Mouse (Mus musculus): ENCODE data around the gene Fem1b. TPM values are rescaled to one million over a fixed set of nuclear protein-coding genes. Genes with fewer than 3 reads are reported as not detected.
"Not testable (repeated sequence)": the region's sequence is repeated elsewhere in the genome, so short reads cannot be mapped to it uniquely, and the experiment has no call there.

Gene Fem1b
- polyA plus RNA-seq, 1 experiment from 2014 or later = 19.5 TPM

- peaks cover 50% of the 10 kb centered on the region for H3K4me1 ChIP-seq
- no peaks in the 10 kb centered on the region for H3K9me3 ChIP-seq (replicated peaks)
- peak overlapping the region; percentile 95 for H3K9ac ChIP-seq
Observed at GRCm38 (mm10) chr9:62810543-62811515, 905 bp downstream of the Fem1b start.

GRCm38 (mm10) chr9:62810095-62810494, 1.6 kb downstream of the Fem1b start:
- Histone ChIP-seq H3K27ac (peak overlapping the region; percentile 94), H3K36me3 (peaks cover 14% of the 10 kb centered on the region; the same call in 1 of the 2 replicates)
- ATAC-seq = no peak

More at GRCm38 (mm10) chr9:62810543-62811515, 905 bp downstream of the Fem1b start:
- Histone ChIP-seq H3K4me2 (peak overlapping the region; percentile 93), H3K4me3 (peak overlapping the region; percentile 84), H3K27ac (peak overlapping the region; percentile 94), H3K36me3 (peaks cover 14% of the 10 kb centered on the region; the same call in 1 of the 2 replicates), H3K27me3 (replicated peaks) (no peaks in the 10 kb centered on the region)
- peak; percentile 75 for ATAC-seq
- WGBS (ENCODE audit: insufficient replicate concordance) = under 1% methylated on average over 58 of the region's 58 CpGs

GRCm38 (mm10) chr9:62799218-62799617, 12.5 kb downstream of the Fem1b start:
- ATAC-seq; H3K9me3 ChIP-seq (replicated peaks); H3K4me3 ChIP-seq; H3K27ac ChIP-seq; H3K4me2 ChIP-seq; H3K9ac ChIP-seq; H3K4me1 ChIP-seq; H3K27me3 ChIP-seq (replicated peaks): not testable (repeated sequence)
- WGBS (ENCODE audit: insufficient replicate concordance) = 76% methylated on average over 2 of the region's 2 CpGs
- peaks cover 72% of the 10 kb centered on the region for H3K36me3 ChIP-seq

More at GRCm38 (mm10) chr9:62810095-62810494, 1.6 kb downstream of the Fem1b start:
- Histone ChIP-seq H3K4me1 (peaks cover 53% of the 10 kb centered on the region), H3K4me3 (peak overlapping the region; percentile 84), H3K9ac (peak overlapping the region; percentile 95), H3K9me3 (replicated peaks) (no peaks in the 10 kb centered on the region), H3K27me3 (replicated peaks) (no peaks in the 10 kb centered on the region), H3K4me2 (peak overlapping the region; percentile 93)
- 16% methylated on average over 8 of the region's 8 CpGs for WGBS (ENCODE audit: insufficient replicate concordance)

GRCm38 (mm10) chr9:62789856-62790255, 21.9 kb downstream of the Fem1b start:
- peaks cover 6% of the 10 kb centered on the region; the same call in 1 of the 2 replicates for H3K4me1 ChIP-seq
- no peak overlapping the region for H3K27ac ChIP-seq
- no peak overlapping the region for H3K9ac ChIP-seq
- no peak for ATAC-seq
- peaks cover 24% of the 10 kb centered on the region for H3K36me3 ChIP-seq
- no peak overlapping the region for H3K4me3 ChIP-seq
- no peaks in the 10 kb centered on the region for H3K27me3 ChIP-seq (replicated peaks)
- WGBS (ENCODE audit: insufficient replicate concordance) = 87% methylated on average over 12 of the region's 12 CpGs
- H3K9me3 ChIP-seq (replicated peaks) = no peaks in the 10 kb centered on the region
- H3K4me2 ChIP-seq = no peak overlapping the region

- no peaks in the 10 kb centered on the region for H3K36me3 ChIP-seq
- no peak overlapping the region for H3K27ac ChIP-seq
- no peak overlapping the region for H3K9ac ChIP-seq
- WGBS (ENCODE audit: insufficient replicate concordance) = 74% methylated on average over 5 of the region's 5 CpGs
- H3K9me3 ChIP-seq (replicated peaks) = no peaks in the 10 kb centered on the region
- ATAC-seq = no peak
- H3K27me3 ChIP-seq (replicated peaks) = no peaks in the 10 kb centered on the region
- peaks cover 17% of the 10 kb centered on the region for H3K4me1 ChIP-seq
- H3K4me3 ChIP-seq = no peak overlapping the region
- H3K4me2 ChIP-seq = no peak overlapping the region
Observed at GRCm38 (mm10) chr9:62786721-62787120, 25.0 kb downstream of the Fem1b start.

- Histone ChIP-seq H3K9me3 (replicated peaks) (no peaks in the 10 kb centered on the region), H3K9ac (no peak overlapping the region), H3K27ac (no peak overlapping the region), H3K27me3 (replicated peaks) (no peaks in the 10 kb centered on the region), H3K36me3 (no peaks in the 10 kb centered on the region), H3K4me2 (no peak overlapping the region), H3K4me1 (peaks cover 17% of the 10 kb centered on the region), H3K4me3 (no peak overlapping the region)
- 74% methylated on average over 2 of the region's 2 CpGs for WGBS (ENCODE audit: insufficient replicate concordance)
- ATAC-seq = no peak
Observed at GRCm38 (mm10) chr9:62784233-62784632, 27.5 kb downstream of the Fem1b start.

- WGBS (ENCODE audit: insufficient replicate concordance) = 39% methylated on average over 16 of the region's 16 CpGs
- Histone ChIP-seq H3K9me3 (replicated peaks) (no peaks in the 10 kb centered on the region), H3K4me2 (no peak overlapping the region), H3K27ac (no peak overlapping the region), H3K27me3 (replicated peaks) (no peaks in the 10 kb centered on the region), H3K36me3 (no peaks in the 10 kb centered on the region), H3K9ac (no peak overlapping the region), H3K4me3 (no peak overlapping the region), H3K4me1 (peaks cover 17% of the 10 kb centered on the region)
- ATAC-seq = peak; percentile 71
Observed at GRCm38 (mm10) chr9:62782976-62783781, 28.6 kb downstream of the Fem1b start.

- H3K27ac ChIP-seq = no peak overlapping the region
- H3K4me3 ChIP-seq = no peak overlapping the region
- H3K27me3 ChIP-seq (replicated peaks) = no peaks in the 10 kb centered on the region
- peaks cover 12% of the 10 kb centered on the region for H3K4me1 ChIP-seq
- no peak overlapping the region for H3K4me2 ChIP-seq
- no peaks in the 10 kb centered on the region for H3K36me3 ChIP-seq
- no peaks in the 10 kb centered on the region for H3K9me3 ChIP-seq (replicated peaks)
- no peak overlapping the region for H3K9ac ChIP-seq
- no peak for ATAC-seq
- WGBS (ENCODE audit: insufficient replicate concordance) = 65% methylated on average over 3 of the region's 3 CpGs
Observed at GRCm38 (mm10) chr9:62781965-62782364, 29.8 kb downstream of the Fem1b start.

- no peaks in the 10 kb centered on the region for H3K27me3 ChIP-seq (replicated peaks)
- H3K9ac ChIP-seq = no peak overlapping the region
- H3K4me3 ChIP-seq = no peak overlapping the region
- WGBS (ENCODE audit: insufficient replicate concordance) = 78% methylated on average over 9 of the region's 9 CpGs
- H3K27ac ChIP-seq = no peak overlapping the region
- ATAC-seq = no peak
- no peak overlapping the region for H3K4me2 ChIP-seq
- peaks cover 10% of the 10 kb centered on the region for H3K4me1 ChIP-seq
- no peaks in the 10 kb centered on the region for H3K36me3 ChIP-seq
- H3K9me3 ChIP-seq (replicated peaks) = no peaks in the 10 kb centered on the region
Observed at GRCm38 (mm10) chr9:62778721-62779120, 33.0 kb downstream of the Fem1b start.

GRCm38 (mm10) chr9:62777461-62777860, 34.3 kb downstream of the Fem1b start:
- Histone ChIP-seq H3K27me3 (replicated peaks) (no peaks in the 10 kb centered on the region), H3K4me1 (no peaks in the 10 kb centered on the region), H3K9ac (no peak overlapping the region), H3K4me3 (no peak overlapping the region), H3K4me2 (no peak overlapping the region), H3K36me3 (no peaks in the 10 kb centered on the region), H3K27ac (no peak overlapping the region), H3K9me3 (replicated peaks) (no peaks in the 10 kb centered on the region)
- 11% methylated on average over 5 of the region's 5 CpGs for WGBS (ENCODE audit: insufficient replicate concordance)
- 0 out of 2 replicates have a peak, but pooled peaks have one; percentile 18 for ATAC-seq

GRCm38 (mm10) chr9:62775464-62775863, 36.3 kb downstream of the Fem1b start:
- no peak overlapping the region for H3K4me3 ChIP-seq
- no peak overlapping the region for H3K4me2 ChIP-seq
- no peak overlapping the region for H3K9ac ChIP-seq
- no peaks in the 10 kb centered on the region for H3K36me3 ChIP-seq
- H3K9me3 ChIP-seq (replicated peaks) = no peaks in the 10 kb centered on the region
- H3K4me1 ChIP-seq = no peaks in the 10 kb centered on the region
- H3K27me3 ChIP-seq (replicated peaks) = no peaks in the 10 kb centered on the region
- 52% methylated on average over 4 of the region's 4 CpGs for WGBS (ENCODE audit: insufficient replicate concordance)
- no peak for ATAC-seq
- no peak overlapping the region for H3K27ac ChIP-seq

- Histone ChIP-seq H3K27ac (no peak overlapping the region), H3K4me2 (no peak overlapping the region), H3K4me1 (no peaks in the 10 kb centered on the region), H3K27me3 (replicated peaks) (no peaks in the 10 kb centered on the region), H3K9me3 (replicated peaks) (no peaks in the 10 kb centered on the region), H3K9ac (no peak overlapping the region), H3K36me3 (no peaks in the 10 kb centered on the region), H3K4me3 (no peak overlapping the region)
- ATAC-seq = no peak
- 64% methylated on average over 8 of the region's 8 CpGs for WGBS (ENCODE audit: insufficient replicate concordance)
Observed at GRCm38 (mm10) chr9:62772746-62773145, 39.0 kb downstream of the Fem1b start.

Data from liver, embryonic 12.5 days (tissue).